Mouse (Mus musculus): ENCODE data around the gene Il21r. TPM values are rescaled to one million over a fixed set of nuclear protein-coding genes. Genes with fewer than 3 reads are reported as not detected.

Il21r gene
- total RNA-seq, 2 experiments from 2014 or later, result 0.42 to 0.70 TPM

DNA sequence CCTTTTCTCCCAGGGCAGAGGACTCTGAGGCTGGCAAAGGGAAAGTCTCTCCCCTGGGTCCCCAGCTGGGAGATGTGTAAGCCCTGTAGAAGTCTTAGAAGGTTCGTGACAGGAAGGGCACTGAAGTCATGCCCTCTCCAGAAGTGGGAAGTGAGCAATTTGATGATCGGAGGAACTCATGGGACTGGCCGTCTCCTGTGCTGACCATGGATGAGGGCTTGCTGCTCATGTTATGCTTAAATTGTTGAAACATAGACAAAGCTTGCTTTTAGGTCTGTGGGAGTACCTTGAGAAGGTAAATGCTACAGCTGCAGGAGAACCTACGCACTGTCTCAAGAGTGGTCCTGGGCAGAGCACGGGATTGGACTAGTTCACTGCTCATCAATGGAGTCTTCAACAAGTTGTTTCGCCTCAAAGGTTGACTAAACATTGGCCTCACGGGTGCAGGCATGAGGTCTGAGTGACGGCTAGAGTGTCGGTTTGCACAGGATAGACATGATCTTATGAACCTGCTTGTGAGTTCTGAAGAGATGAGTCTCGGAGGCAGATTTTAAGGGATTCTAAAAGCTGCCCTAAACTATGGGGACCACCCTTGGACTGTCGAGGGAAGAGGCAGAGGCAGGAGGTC lies 1.3 kb upstream of the Il21r start:
- DNase-seq, result no peak

DNA sequence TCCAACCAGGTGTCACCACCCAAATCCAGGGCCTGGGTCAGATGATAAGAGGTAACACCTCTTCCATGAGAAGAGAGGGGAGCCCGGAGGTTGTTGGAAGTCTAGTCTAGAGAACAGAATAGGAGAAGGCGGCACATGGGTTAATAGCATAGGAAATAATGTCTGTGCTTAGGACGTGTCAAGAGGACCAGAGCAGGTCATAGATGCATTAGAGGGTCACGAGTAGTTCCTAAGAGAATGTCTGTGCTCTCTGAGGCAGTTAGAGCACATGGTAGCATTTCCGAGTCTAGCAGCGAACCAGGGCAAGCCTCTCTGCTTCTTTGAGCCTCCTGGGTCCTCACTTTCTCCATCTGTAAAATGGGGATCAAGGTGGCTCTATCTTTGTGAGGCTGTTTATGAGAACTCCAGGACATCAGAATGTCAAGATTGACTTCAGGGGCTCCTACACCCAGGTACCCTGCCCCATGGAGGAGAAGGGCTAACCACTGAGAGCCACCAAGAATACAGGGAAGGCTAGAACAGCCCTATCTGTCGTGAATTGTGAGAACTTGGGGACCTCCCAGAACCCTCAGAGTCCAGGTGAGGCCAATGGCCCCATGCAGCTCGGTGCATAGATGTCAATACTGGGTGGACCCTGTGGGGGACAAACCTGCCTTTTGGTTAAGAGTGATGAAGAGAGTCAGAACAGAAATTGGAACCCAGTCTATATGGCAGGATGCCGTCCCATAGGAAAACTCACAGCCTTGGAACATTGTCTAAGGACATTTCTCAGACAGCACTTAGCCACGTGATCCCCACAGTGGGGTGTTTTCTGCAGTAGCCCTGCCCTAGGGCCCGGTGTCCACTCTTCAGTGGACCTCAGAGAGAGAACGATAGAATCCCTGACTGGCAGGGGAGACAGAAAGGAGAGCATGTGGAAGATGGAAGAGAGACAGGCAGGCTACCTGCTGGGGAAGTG lies 1.4 kb downstream of the Il21r start:
- DNase-seq, result no peak

DNA sequence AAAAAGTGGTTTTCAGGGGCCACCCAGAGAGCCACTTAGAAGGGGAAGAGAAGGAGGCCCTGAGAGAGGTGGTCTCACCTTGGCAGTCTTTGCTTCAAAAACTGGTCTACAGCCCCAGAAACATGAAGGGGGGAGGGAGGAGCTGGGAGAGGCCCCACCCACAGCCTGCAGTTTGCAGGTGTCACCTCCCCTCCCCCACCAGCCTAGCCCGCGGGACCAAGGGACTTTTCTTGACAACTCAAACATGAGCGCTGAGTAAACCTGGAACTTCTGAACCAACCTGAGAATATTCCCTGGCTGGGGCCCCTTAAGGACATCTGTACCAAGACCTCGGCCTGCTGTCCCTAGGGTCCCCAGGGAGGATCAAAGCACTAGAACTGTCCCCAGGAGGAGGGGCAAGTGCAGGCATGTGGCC lies 2.5 kb downstream of the Il21r start:
- no peak for DNase-seq

GRCm38 (mm10) chr7:125606265-125607164 lies 3.3 kb downstream of the Il21r start:
- no peak for DNase-seq

GRCm38 (mm10) chr7:125607384-125608182 lies 4.4 kb downstream of the Il21r start:
- no peak for DNase-seq

DNA sequence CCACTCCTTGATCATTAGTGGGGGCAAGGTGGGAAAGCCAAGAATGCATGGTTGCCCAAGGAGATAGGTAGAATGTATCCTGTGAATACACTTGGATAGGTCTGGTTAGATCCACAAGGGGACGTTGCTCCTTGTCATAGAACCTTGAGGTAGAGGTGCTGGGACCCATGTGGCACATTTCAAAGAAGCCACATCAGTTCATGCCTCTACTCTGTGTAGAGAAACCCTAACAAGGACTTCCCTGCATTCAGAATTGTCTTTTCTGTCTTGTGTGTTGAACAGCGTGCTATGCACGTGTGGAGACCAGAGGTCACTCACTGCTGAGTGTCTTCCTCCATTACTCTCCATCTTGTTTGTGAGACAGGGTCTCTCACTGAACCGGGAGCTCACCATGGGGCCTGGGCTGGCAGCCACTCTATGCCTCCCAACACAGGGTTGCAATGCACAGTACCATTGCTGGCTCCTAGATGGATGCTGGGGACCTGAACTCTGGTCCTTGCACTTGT lies 5.0 kb downstream of the Il21r start:
- no peak for DNase-seq

DNA sequence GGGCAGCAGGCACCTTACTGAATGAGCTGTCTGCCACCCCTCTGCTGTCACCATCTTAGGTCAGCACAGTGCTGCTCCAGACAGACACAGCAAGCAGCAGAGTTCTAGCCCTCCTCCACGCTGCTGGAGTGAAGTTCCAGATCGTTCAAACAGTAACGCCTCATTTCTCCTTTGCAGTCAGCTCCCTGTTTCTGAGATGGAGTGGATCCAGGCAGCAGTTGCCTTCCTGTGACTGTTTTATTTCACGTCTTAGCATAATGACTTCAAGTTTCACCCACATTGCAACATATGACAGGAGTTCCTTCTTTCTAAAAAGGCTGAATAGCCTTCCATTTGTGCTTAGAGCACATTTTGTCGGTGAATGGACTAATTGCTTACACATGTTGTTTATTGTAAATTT lies 10.3 kb downstream of the Il21r start:
- no peak for DNase-seq

- DNase-seq, result no peak
These were observed 12.2 kb downstream of the Il21r start for GRCm38 (mm10) chr7:125615453-125615852.

DNA sequence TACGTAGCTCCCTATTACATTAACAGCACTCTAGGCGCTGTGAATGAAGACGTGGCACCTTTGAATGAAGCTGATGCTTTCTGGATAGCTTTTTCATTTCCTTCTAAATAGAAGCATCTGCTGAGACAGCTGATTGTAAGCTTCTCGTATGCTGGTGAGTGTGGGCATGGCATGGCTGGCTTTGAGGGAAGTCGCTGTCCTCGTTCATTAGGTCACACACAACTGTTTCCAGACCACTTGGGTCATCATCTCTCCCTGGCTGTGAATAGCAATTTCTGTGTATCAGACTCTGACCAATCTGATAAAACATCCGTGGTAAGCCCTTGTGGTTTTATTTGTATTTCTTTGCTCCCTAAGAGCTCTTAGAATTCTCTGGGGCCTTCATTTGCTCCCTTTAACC lies 14.8 kb downstream of the Il21r start:
- DNase-seq, result no peak

- DNase-seq, result no peak
These were observed 16.8 kb downstream of the Il21r start for GRCm38 (mm10) chr7:125620077-125620476.

GRCm38 (mm10) chr7:125622741-125623685 lies 19.8 kb downstream of the Il21r start:
- DNase-seq, result no peak

DNA sequence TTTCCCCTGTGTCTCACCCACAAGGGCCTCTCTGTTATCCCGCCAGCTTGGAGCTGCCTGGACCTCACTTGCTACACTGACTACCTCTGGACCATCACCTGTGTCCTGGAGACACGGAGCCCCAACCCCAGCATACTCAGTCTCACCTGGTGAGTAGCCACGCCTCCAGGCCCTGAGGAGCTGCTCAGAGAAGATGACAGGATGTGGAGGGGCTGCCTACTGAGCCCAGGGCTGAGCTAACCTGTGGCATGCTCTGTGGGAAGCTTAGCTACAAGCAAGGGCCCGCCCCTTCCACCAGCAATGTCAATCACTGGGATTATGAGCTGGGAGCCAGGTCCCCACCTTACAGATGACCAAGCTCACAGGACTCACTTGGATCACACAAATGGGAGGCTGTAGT lies 22.0 kb downstream of the Il21r start:
- no peak for DNase-seq

DNA sequence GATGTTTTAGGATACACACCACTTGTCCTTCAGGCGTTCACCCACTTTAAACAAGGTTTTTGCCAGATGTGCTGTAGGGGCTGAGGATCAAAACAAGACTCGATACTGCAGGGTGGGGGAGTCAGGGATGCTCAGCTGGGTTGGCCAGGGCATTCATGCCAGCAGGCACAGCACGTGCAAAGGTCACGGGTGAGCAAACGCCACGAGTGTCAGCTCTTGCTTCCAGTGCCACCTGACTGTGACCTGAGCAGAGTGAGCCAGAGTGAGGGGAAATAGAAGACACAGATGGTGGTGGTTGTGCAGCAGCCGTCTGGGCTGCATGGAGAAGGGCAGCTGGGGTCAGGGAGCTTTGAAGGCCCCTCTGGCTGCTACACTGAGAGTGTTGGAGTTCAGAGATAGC lies 22.6 kb downstream of the Il21r start:
- DNase-seq, result no peak

GRCm38 (mm10) chr7:125630317-125630716 lies 27.1 kb downstream of the Il21r start:
- no peak for DNase-seq

GRCm38 (mm10) chr7:125630989-125631388 lies 27.8 kb downstream of the Il21r start:
- no peak for DNase-seq

- DNase-seq, result no peak
These were observed 34.3 kb downstream of the Il21r start for GRCm38 (mm10) chr7:125637220-125638140.

- DNase-seq, result no peak
These were observed 35.1 kb downstream of the Il21r start for GRCm38 (mm10) chr7:125638376-125638775.

DNA sequence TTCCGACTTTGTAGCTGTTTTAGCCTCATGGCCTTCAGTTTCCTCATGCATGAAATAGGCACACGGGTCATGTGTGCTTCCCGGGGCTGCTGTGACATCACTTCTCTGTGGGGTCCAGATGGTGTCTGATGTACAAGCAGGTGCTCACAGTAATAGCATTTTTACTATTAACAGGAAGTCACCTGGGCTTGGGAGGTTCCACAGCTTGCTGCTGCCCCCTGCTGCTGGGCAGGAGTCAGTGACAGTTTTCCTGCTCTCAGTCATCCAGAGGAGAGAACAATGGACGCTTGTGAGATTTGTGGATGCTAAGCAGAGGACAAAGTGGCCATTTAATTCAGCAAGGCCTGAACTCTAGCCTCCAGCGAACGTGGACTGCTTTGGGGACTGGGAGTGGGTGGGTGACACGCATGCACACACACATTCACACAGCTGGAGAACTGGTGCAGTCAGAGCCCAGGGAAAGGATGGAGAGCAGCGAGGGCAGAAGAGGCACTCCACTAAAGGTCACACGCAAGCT lies 35.7 kb downstream of the Il21r start:
- DNase-seq, result peak; percentile 61

GRCm38 (mm10) chr7:125643880-125644279 lies 40.7 kb downstream of the Il21r start:
- no peak for DNase-seq
